Mouse (Mus musculus) hindbrain, embryonic 10.5 days (tissue): ENCODE data around the gene Ulk4. TPM values are rescaled to one million over a fixed set of nuclear protein-coding genes. Genes with fewer than 3 reads are reported as not detected.
A peak's percentile ranks its signal among the peaks of the same experiment; 100 is the strongest.
"Not testable (repeated sequence)": the region's sequence is repeated elsewhere in the genome, so short reads cannot be mapped to it uniquely, and the experiment has no call there.

ENCODE experiments used
- DNase-seq: peaks from one replicate; pipeline ENCODE4 v3.0.0-alpha.2; 2017; ENCODE audit warnings: low spot score
- H3K27ac ChIP-seq: fragments of 300-500 bp; sonication (generic); 2 replicates; pipeline ENCODE4 v1.5.1; 2016; ENCODE audit warnings: mild to moderate bottlenecking, moderate library complexity
- H3K27me3 ChIP-seq: fragments of 300-500 bp; sonication (generic); 2 replicates; pipeline ENCODE4 v1.6.1; 2016; ENCODE audit warnings: mild to moderate bottlenecking; ENCODE audit not compliant: poor library complexity, insufficient read depth, severe bottlenecking
- H3K36me3 ChIP-seq: fragments of 300-500 bp; sonication (generic); 2 replicates; pipeline ENCODE4 v1.6.1; 2016; ENCODE audit warnings: mild to moderate bottlenecking, moderate library complexity
- H3K4me1 ChIP-seq: fragments of 300-500 bp; sonication (generic); replicated peaks from 2 replicates; pipeline ENCODE4 v1.6.1; 2016; ENCODE audit warnings: mild to moderate bottlenecking
- H3K4me3 ChIP-seq: fragments of 300-500 bp; sonication (generic); 2 replicates; pipeline ENCODE4 v1.5.1; 2016; ENCODE audit warnings: mild to moderate bottlenecking, moderate library complexity
- H3K9me3 ChIP-seq: fragments of 300-500 bp; sonication (generic); 2 replicates; pipeline ENCODE4 v1.6.1; 2016; ENCODE audit warnings: mild to moderate bottlenecking, moderate library complexity
- WGBS: fragments of 180-500 bp; shearing (Covaris S2); methylation state at CpG from one replicate; pipeline ENCODE4 v1.1.7; 2016; 5-methylcytosine and 5-hydroxymethylcytosine counted together
- polyA plus RNA-seq: library from polyadenylated mRNA; unstranded; fragments of >200 nt; fragmentation: Nextera tagmentation; extraction: Ambion mirVana; gene quantifications from 2 replicates; pipeline ENCODE4 v1.2.1, GENCODE M21; 2016

Gene Ulk4
- polyA plus RNA-seq, 1 experiment from 2014 or later, result 123 TPM

- Histone ChIP-seq H3K27ac (peak overlapping the region; percentile 97), H3K4me3 (peak overlapping the region; percentile 76), H3K9me3 (no peaks in the 10 kb centered on the region), H3K4me1 (peaks cover 51% of the 10 kb centered on the region), H3K36me3 (peaks cover 8% of the 10 kb centered on the region), H3K27me3 (no peaks in the 10 kb centered on the region)
- 4% methylated on average over 76 of the region's 78 CpGs for WGBS
- DNase-seq, result peak; percentile 96
These were observed 344.0 kb downstream of the Ulk4 start for GRCm38 (mm10) chr9:120932797-120933586.

GRCm38 (mm10) chr9:120932371-120932770 is 344.6 kb downstream of the Ulk4 start:
- H3K27ac ChIP-seq, result peak overlapping the region; percentile 97
- H3K4me3 ChIP-seq, result 0 out of 2 replicates have a peak overlapping the region, but pooled peaks have one; percentile 76
- WGBS, result 34% methylated on average over 6 of the region's 6 CpGs
- peak; percentile 21 for DNase-seq
- H3K27me3 ChIP-seq, result no peaks in the 10 kb centered on the region
- no peaks in the 10 kb centered on the region for H3K9me3 ChIP-seq
- H3K4me1 ChIP-seq, result peaks cover 46% of the 10 kb centered on the region
- peaks cover 1% of the 10 kb centered on the region for H3K36me3 ChIP-seq

DNA sequence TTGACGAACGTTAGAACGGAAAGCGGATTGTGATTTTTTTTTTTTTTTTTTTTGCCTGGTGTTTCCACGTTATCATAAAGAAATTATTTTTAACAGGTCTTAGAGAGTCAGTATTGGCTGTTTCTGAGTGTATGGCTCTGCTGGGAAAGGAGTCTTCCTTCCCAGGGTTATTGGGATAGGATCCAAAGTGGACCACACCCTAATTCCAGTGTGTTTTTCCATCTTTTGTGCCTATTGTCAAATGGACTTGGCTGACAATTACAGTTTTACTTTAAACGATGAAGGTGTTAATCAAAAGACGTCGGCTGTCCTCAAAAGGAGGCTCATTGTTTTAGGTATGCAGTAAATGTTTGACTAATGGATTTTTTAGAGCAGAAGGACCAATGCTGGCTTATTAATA is 346.2 kb downstream of the Ulk4 start:
- Histone ChIP-seq H3K27me3 (no peaks in the 10 kb centered on the region), H3K4me1 (peaks cover 35% of the 10 kb centered on the region), H3K9me3 (no peaks in the 10 kb centered on the region), H3K36me3 (no peaks in the 10 kb centered on the region), H3K27ac (no peak overlapping the region), H3K4me3 (no peak overlapping the region)
- no peak for DNase-seq
- 78% methylated on average over 8 of the region's 8 CpGs for WGBS

DNA sequence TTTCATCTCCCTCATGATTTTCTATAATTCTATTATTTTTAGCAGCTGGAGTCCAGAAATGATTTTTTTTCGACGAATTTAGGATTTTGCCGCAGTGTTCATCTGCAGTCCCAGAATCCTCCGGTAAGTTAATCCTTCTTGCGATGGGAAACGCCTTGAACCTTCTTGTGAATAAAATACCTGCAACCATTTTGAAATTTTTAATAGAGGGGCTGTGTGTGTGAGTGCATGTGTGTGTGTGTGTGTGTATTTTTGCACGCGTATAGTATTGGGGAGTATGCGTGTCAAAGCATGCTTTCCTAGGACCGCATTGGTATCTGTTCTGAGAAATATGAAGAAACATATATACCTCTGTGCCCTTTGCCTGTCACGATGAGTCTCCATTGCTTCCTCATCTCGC is 347.0 kb downstream of the Ulk4 start:
- no peak for DNase-seq
- H3K27ac ChIP-seq, result no peak overlapping the region
- WGBS, result 91% methylated on average over 12 of the region's 12 CpGs
- H3K36me3 ChIP-seq, result no peaks in the 10 kb centered on the region
- no peak overlapping the region for H3K4me3 ChIP-seq
- H3K9me3 ChIP-seq, result no peaks in the 10 kb centered on the region
- no peaks in the 10 kb centered on the region for H3K27me3 ChIP-seq
- H3K4me1 ChIP-seq, result peaks cover 27% of the 10 kb centered on the region

DNA sequence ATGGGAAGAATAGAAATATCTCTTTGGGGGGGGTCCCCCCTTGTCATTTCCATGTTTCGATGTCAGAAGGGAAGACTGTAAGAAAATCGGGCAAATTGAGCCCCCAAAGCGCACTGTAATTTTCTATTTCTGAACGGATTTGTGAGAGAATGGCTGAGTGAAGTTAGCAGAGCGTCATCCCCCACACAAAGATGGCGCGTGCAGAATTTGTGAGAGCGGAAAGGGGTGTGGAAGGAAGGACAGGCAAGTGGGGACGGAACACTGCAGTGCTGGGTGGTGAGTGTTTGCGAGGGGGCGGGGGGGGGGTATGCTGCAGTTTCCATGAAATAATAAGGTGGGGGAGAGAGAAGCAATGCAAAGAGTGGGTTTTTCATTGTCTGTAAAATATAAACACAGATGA is 347.9 kb downstream of the Ulk4 start, which contains the start of gene Ctnnb1:
Gene Ctnnb1, plus strand, starts transcription at position 136 of the 400 bp plus-strand sequence.
- Histone ChIP-seq H3K27me3 (no peaks in the 10 kb centered on the region), H3K9me3 (no peaks in the 10 kb centered on the region), H3K36me3 (no peaks in the 10 kb centered on the region), H3K4me1 (peaks cover 24% of the 10 kb centered on the region), H3K4me3 (no peak within 1 kb of the TSS), H3K27ac (no peak within 1 kb of the TSS)
- WGBS, result 71% methylated on average over 11 of the region's 11 CpGs
- no peak for DNase-seq

DNA sequence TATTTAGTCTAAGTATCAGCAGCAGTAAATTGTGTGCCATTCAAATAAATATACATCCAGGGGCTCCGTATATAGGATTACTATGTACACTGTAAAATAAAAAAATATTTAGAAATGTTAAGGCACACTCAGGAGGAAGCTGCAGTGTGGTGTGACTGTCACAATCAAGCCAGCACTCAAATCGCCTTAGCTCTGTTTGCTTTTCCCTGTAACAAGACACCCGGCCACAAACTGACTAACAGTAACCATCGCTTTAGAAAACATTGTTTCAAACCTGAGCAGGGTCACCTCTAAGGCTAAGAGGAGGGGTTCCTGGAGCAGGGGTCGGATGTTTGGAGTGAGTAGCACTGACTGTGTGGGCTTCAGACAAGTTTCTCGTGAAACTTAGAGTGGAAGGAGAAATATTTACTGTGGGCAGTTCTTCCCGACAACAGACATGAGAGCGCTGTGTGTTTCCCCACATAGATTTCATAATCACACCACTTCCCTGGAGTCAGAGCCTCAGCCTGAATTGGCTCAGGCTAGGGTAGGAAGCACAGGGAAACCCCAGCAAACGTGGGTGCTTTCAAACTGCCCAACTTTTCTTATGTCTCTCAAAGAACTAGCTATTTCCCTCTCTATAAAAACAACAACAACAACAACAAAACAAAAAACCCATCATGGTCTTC is 349.9 kb downstream of the Ulk4 start:
- Histone ChIP-seq H3K27me3 (no peaks in the 10 kb centered on the region), H3K4me1 (peaks cover 18% of the 10 kb centered on the region), H3K27ac (no peak overlapping the region), H3K36me3 (no peaks in the 10 kb centered on the region), H3K4me3 (no peak overlapping the region), H3K9me3 (no peaks in the 10 kb centered on the region)
- DNase-seq, result no peak
- WGBS, result 30% methylated on average over 9 of the region's 9 CpGs

- DNase-seq, result no peak
- H3K36me3 ChIP-seq, result no peaks in the 10 kb centered on the region
- H3K27me3 ChIP-seq, result no peaks in the 10 kb centered on the region
- H3K27ac ChIP-seq, result no peak overlapping the region
- H3K4me1 ChIP-seq, result peaks cover 18% of the 10 kb centered on the region
- no peak overlapping the region for H3K4me3 ChIP-seq
- no peaks in the 10 kb centered on the region for H3K9me3 ChIP-seq
- WGBS, result 74% methylated on average over 1 of the region's 1 CpGs
These were observed 350.9 kb downstream of the Ulk4 start for GRCm38 (mm10) chr9:120926126-120926525.

GRCm38 (mm10) chr9:120919130-120919529 is 357.9 kb downstream of the Ulk4 start:
- 81% methylated on average over 5 of the region's 5 CpGs for WGBS
- H3K4me1 ChIP-seq, result peaks cover 14% of the 10 kb centered on the region; the same call in 1 of the 2 replicates
- no peaks in the 10 kb centered on the region for H3K27me3 ChIP-seq
- no peaks in the 10 kb centered on the region for H3K36me3 ChIP-seq
- no peak overlapping the region for H3K27ac ChIP-seq
- 0 out of 2 replicates have a peak, but pooled peaks cover 2% of the 10 kb centered on the region for H3K9me3 ChIP-seq
- no peak overlapping the region for H3K4me3 ChIP-seq
- DNase-seq, result no peak

GRCm38 (mm10) chr9:120918642-120919041 is 358.4 kb downstream of the Ulk4 start:
- Histone ChIP-seq H3K9me3 (0 out of 2 replicates have a peak, but pooled peaks cover 2% of the 10 kb centered on the region), H3K27ac (no peak overlapping the region)
- DNase-seq, result no peak

DNA sequence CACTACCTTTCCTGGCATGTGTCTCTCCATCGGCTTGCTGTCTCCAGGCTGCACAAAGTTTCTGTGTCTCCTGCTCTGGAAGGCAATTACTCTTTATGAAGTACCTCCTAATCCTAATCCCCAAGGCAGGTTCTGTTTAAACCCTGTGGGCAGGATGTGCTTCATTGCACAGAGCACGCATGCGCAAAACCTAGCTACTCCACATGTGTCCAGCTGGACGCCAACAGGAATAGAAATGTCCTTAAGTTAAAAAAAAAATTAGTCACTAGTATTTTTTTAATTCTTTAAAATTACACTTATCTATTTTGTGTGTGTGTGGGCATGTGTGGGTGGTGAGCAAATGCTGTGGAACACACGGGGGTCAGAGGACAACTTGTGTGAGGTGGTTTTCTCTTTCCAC is 358.8 kb downstream of the Ulk4 start:
- WGBS, result 86% methylated on average over 5 of the region's 5 CpGs
- Histone ChIP-seq H3K36me3 (no peaks in the 10 kb centered on the region), H3K9me3 (0 out of 2 replicates have a peak, but pooled peaks cover 2% of the 10 kb centered on the region), H3K27me3 (no peaks in the 10 kb centered on the region), H3K27ac (no peak overlapping the region), H3K4me1 (peaks cover 14% of the 10 kb centered on the region; the same call in 1 of the 2 replicates), H3K4me3 (no peak overlapping the region)
- no peak for DNase-seq

More at GRCm38 (mm10) chr9:120918642-120919041, 358.4 kb downstream of the Ulk4 start:
- Histone ChIP-seq H3K4me3 (no peak overlapping the region), H3K27me3 (no peaks in the 10 kb centered on the region), H3K4me1 (peaks cover 14% of the 10 kb centered on the region; the same call in 1 of the 2 replicates), H3K36me3 (no peaks in the 10 kb centered on the region)
- WGBS, result 59% methylated on average over 6 of the region's 6 CpGs

DNA sequence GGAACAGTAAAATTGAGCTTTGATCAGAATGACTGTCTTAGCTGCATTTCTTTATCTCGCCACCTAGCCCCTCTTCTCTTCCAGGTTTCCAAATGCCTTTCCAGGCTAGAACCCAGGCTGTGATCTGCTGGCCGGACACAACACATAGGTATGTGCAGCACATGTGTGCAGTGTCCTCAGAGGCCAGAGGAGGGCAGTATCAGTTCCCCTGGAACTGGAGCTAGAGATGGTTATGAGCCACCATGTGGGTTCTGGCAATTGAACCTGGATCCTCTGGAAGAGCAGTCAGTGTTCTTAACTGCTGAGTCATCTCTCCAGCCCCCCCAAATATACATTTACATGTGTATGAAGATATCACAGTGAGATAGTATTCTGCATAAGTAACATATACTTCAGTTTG is 359.4 kb downstream of the Ulk4 start:
- H3K27ac ChIP-seq, H3K9me3 ChIP-seq, H3K27me3 ChIP-seq, H3K4me1 ChIP-seq, H3K36me3 ChIP-seq, H3K4me3 ChIP-seq, DNase-seq: not testable (repeated sequence)
- WGBS, result 96% methylated on average over 2 of the region's 2 CpGs

- Histone ChIP-seq H3K27me3 (no peaks in the 10 kb centered on the region), H3K9me3 (0 out of 2 replicates have a peak, but pooled peaks cover 2% of the 10 kb centered on the region), H3K4me3 (no peak overlapping the region), H3K4me1 (peaks cover 11% of the 10 kb centered on the region; the same call in 1 of the 2 replicates), H3K36me3 (no peaks in the 10 kb centered on the region), H3K27ac (no peak overlapping the region)
- no peak for DNase-seq
- WGBS, result 90% methylated on average over 14 of the region's 14 CpGs
These were observed 362.0 kb downstream of the Ulk4 start for GRCm38 (mm10) chr9:120914877-120915459.
